Mouse (Mus musculus) midbrain, postnatal 0 days (tissue): ENCODE results near the gene Psenen. TPM values are rescaled to one million over a fixed set of nuclear protein-coding genes. Genes with fewer than 3 reads are reported as not detected.

Source experiments
- ATAC-seq: fragments of 200-750 bp; cut with Nextera tagmentation; 2 replicates; pipeline ENCODE4 v1.8.0; 2017; ENCODE audit warnings: moderate number of reproducible peaks, mild to moderate bottlenecking, moderate TSS enrichment, moderate library complexity; ENCODE audit not compliant: low FRiP score
- DNase-seq: peaks from one replicate; pipeline ENCODE4 v3.0.0-alpha.2; 2015; ENCODE audit warnings: low spot score
- H3K27ac ChIP-seq: fragments of 300-500 bp; sonication (generic); 2 replicates; pipeline ENCODE4 v1.5.1; 2014; ENCODE audit warnings: low read depth, mild to moderate bottlenecking, low read length, mixed read lengths
- H3K27me3 ChIP-seq: fragments of 300-500 bp; sonication (generic); 2 replicates; pipeline ENCODE4 v1.6.1; 2014; ENCODE audit warnings: low read length, control low read depth, mixed read lengths; ENCODE audit not compliant: insufficient read depth
- H3K36me3 ChIP-seq: fragments of 300-500 bp; sonication (generic); 2 replicates; pipeline ENCODE4 v1.6.1; 2014; ENCODE audit warnings: low read length, control low read depth, mixed read lengths; ENCODE audit not compliant: insufficient read depth
- H3K4me1 ChIP-seq: fragments of 300-500 bp; sonication (generic); 2 replicates; pipeline ENCODE4 v1.6.1; 2014; ENCODE audit warnings: mild to moderate bottlenecking, control low read depth, antibody characterized with exemption, low read length, mixed read lengths; ENCODE audit not compliant: insufficient read depth
- H3K4me2 ChIP-seq: fragments of 300-500 bp; sonication (generic); 2 replicates; pipeline ENCODE4 v1.6.1; 2014; ENCODE audit warnings: low read depth, mild to moderate bottlenecking, low read length, mixed read lengths; ENCODE audit not compliant: poor library complexity, severe bottlenecking
- H3K4me3 ChIP-seq: fragments of 300-500 bp; sonication (generic); 2 replicates; pipeline ENCODE4 v1.5.1; 2014; ENCODE audit warnings: low read depth, mild to moderate bottlenecking, low read length, moderate library complexity
- H3K9ac ChIP-seq: fragments of 300-500 bp; sonication (generic); replicated peaks from 2 replicates; pipeline ENCODE4 v1.6.1; 2014; ENCODE audit warnings: mild to moderate bottlenecking, low read length, moderate library complexity, mixed read lengths; ENCODE audit not compliant: poor library complexity, severe bottlenecking
- H3K9me3 ChIP-seq: fragments of 300-500 bp; sonication (generic); 2 replicates; pipeline ENCODE4 v1.6.1; 2016; ENCODE audit warnings: low read length, control low read depth
- CTCF ChIP-seq: IDR thresholded peaks from 2 replicates; pipeline ENCODE4 v1.5.1; 2016; ENCODE audit warnings: antibody characterized with exemption, mild to moderate bottlenecking
- WGBS: fragments of 180-500 bp; shearing (Covaris S2); extraction: QIAGEN DNeasy Blood & Tissue Kit; methylation state at CpG from one replicate; pipeline ENCODE4 v1.1.7; 2014; 5-methylcytosine and 5-hydroxymethylcytosine counted together
- polyA plus RNA-seq: library from polyadenylated mRNA; unstranded; fragments of >200 nt; fragmentation: Nextera tagmentation; extraction: Ambion mirVana; gene quantifications from 2 replicates; pipeline ENCODE4 v1.2.1, GENCODE M21; 2015
- total RNA-seq: library from RNA; depleted of rRNA; stranded (reverse); fragments of >200 nt; gene quantifications from 2 replicates; pipeline ENCODE4 v1.2.3, GENCODE M21; 2014

Gene Psenen
- total and polyA plus RNA-seq, 2 experiments from 2014 or later, result 133 to 135 TPM

- 3% methylated on average over 23 of the region's 23 CpGs for WGBS
- Histone ChIP-seq H3K36me3 (peaks cover 20% of the 10 kb centered on the region), H3K4me1 (peaks cover 9% of the 10 kb centered on the region; the same call in 1 of the 2 replicates), H3K4me2 (peak overlapping the region; percentile 76), H3K27ac (peak overlapping the region; percentile 55), H3K27me3 (no peaks in the 10 kb centered on the region), H3K9me3 (no peaks in the 10 kb centered on the region), H3K4me3 (peak overlapping the region; percentile 57), H3K9ac (peak overlapping the region; percentile 62)
- ATAC-seq (no peak), DNase-seq (peak; percentile 46)
- no peak for TF ChIP-seq CTCF
These were observed 10.3 kb downstream of the Psenen start for GRCm38 (mm10) chr7:30553021-30553589.

- H3K4me1 ChIP-seq, result peaks cover 9% of the 10 kb centered on the region; the same call in 1 of the 2 replicates
- peaks cover 24% of the 10 kb centered on the region for H3K36me3 ChIP-seq
- H3K9me3 ChIP-seq, result no peaks in the 10 kb centered on the region
- H3K27me3 ChIP-seq, result no peaks in the 10 kb centered on the region
- under 1% methylated on average over 44 of the region's 44 CpGs for WGBS
- H3K9ac ChIP-seq, result peak within 1 kb of the TSS; percentile 62
- H3K27ac ChIP-seq, result peak within 1 kb of the TSS; percentile 89
- DNase-seq, result peak; percentile 100
- peak; percentile 95 for ATAC-seq
- TF ChIP-seq CTCF, result peak; percentile 16
- peak within 1 kb of the TSS; percentile 57 for H3K4me3 ChIP-seq
- H3K4me2 ChIP-seq, result peak within 1 kb of the TSS; percentile 76
These were observed 11.1 kb downstream of the Psenen start, which contains the start of the genes Hspb6 and Proser3 for GRCm38 (mm10) chr7:30552102-30553020. TSS of gene Hspb6 (plus strand) at chr7:30552178. TSS of gene Proser3 (minus strand) at chr7:30552299.

GRCm38 (mm10) chr7:30551445-30552101, 11.9 kb downstream of the Psenen start:
- peak; percentile 75 for ATAC-seq
- peaks cover 9% of the 10 kb centered on the region; the same call in 1 of the 2 replicates for H3K4me1 ChIP-seq
- H3K36me3 ChIP-seq, result peaks cover 19% of the 10 kb centered on the region
- TF ChIP-seq CTCF, result peak; percentile 72
- no peaks in the 10 kb centered on the region for H3K27me3 ChIP-seq
- peak overlapping the region; percentile 89 for H3K27ac ChIP-seq
- peak overlapping the region; percentile 54 for H3K9ac ChIP-seq
- peak overlapping the region; percentile 57 for H3K4me3 ChIP-seq
- 2% methylated on average over 10 of the region's 10 CpGs for WGBS
- H3K9me3 ChIP-seq, result no peaks in the 10 kb centered on the region
- H3K4me2 ChIP-seq, result peak overlapping the region; percentile 76
- DNase-seq, result peak; percentile 86

GRCm38 (mm10) chr7:30550603-30551002, 12.8 kb downstream of the Psenen start:
- no peak overlapping the region for H3K9ac ChIP-seq
- ATAC-seq (no peak), DNase-seq (no peak)
- 95% methylated on average over 1 of the region's 1 CpGs for WGBS
- H3K4me3 ChIP-seq, result no peak overlapping the region
- no peak for TF ChIP-seq CTCF
- H3K27me3 ChIP-seq, result no peaks in the 10 kb centered on the region
- no peak overlapping the region for H3K27ac ChIP-seq
- no peaks in the 10 kb centered on the region for H3K9me3 ChIP-seq
- peaks cover 17% of the 10 kb centered on the region for H3K36me3 ChIP-seq
- no peak overlapping the region for H3K4me2 ChIP-seq
- H3K4me1 ChIP-seq, result peaks cover 9% of the 10 kb centered on the region; the same call in 1 of the 2 replicates

- H3K4me2 ChIP-seq, result no peak overlapping the region
- no peaks in the 10 kb centered on the region for H3K27me3 ChIP-seq
- WGBS, result 93% methylated on average over 2 of the region's 2 CpGs
- H3K9me3 ChIP-seq, result no peaks in the 10 kb centered on the region
- H3K36me3 ChIP-seq, result peaks cover 10% of the 10 kb centered on the region
- no peak overlapping the region for H3K4me3 ChIP-seq
- peaks cover 9% of the 10 kb centered on the region; the same call in 1 of the 2 replicates for H3K4me1 ChIP-seq
- no peak for TF ChIP-seq CTCF
- DNase-seq (no peak), ATAC-seq (no peak)
- H3K9ac ChIP-seq, result no peak overlapping the region
- H3K27ac ChIP-seq, result no peak overlapping the region
These were observed 13.5 kb downstream of the Psenen start for GRCm38 (mm10) chr7:30549880-30550279.
